Mouse (Mus musculus): ENCODE data around the gene Ankrd34a.

Ankrd34a gene

DNA sequence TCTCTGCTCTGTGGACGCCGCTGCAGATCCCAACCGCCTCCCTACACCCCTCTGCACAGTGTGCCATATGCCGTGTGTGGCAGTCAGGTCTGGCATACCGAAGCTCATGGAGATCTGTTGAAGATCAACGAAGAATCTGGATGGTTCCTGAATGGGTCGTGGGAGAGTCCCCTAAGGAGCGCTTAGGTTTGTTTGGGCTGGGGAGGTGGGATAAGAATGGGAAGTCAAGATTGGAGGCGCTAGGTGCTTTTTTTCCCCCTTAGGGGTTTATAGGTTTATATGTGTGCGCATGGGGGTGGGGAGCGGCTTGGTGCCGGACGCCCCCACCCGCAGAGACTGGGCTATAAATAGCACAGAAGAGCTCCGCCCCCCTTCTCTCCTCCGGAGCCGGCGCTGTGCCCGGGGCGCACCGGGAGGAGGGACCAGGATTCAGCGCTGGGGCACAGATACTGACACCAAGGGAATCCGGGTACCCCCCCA, at the start of gene Ankrd34a:
Gene Ankrd34a, plus strand, starts transcription at position 409 of the 480 bp plus-strand sequence.
- peak; percentile 62 for DNase-seq (ENCODE audit: low spot score)

DNA sequence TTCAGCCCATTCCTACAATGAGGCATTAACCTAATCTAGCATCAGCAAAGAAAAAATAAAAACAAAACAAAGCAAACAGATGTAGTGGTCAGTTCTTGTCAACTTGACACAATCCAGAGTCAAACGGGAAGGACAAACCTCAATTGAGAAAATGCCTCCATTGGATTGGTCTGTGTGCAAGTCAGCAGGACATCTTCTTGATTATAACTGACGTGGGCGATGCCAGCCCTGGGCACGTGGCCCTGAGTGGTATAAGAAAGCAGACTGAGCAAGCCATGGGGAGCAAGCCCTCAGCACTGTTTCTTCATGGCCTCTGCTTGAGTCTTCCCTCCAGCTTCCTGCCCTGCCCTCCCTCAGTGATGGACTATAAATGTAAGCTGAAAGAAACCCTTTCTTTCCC, 49.6 kb upstream of the Ankrd34a start:
- DNase-seq (ENCODE audit: low spot score), result no peak

DNA sequence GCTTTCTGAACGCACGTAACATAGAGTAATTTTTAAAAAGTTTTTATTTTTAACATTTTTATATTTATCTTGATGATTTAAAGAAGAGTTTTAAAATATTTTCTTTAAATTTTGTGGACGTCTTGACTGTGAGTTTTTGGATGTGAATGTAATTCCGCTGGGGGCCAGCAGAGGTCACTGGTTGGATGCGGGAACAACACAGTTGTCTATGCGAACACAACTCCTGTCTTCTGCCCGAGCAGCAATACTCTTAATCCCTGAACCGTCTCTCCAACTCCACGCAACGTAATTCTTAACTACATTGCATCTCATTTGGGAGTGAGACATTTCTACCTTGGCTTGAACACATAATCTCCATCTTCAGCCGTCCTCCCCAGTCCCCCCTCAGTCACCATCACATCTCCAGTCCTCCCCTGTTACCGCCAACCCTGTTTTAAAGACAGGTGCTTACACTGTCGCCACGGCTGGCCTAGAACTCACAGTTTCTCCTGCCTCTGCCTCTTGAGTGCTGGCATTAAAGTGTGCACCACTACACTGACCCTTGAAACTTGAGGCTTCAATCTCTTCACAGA, 49.0 kb upstream of the Ankrd34a start:
- peak; percentile 91 for DNase-seq (ENCODE audit: low spot score)

DNA sequence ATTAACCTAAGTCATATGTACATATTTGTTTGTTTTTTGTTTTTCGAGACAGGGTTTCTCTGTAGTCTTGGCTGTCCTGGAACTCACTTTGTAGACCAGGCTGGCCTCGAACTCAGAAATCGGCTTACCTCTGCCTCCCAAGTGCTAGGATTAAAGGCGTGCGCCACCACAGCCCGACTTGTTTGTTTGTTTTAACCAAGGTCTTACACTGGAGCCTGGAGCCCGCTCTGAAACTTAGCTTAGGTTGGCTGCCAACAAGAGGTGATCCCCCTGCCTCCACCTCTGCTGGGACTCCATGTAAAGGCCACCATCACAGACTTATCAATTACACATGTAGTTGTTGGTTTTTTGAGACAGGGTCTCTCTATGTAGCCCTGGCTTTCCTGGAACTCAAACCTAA, 47.6 kb upstream of the Ankrd34a start:
- DNase-seq (ENCODE audit: low spot score), result no peak

DNA sequence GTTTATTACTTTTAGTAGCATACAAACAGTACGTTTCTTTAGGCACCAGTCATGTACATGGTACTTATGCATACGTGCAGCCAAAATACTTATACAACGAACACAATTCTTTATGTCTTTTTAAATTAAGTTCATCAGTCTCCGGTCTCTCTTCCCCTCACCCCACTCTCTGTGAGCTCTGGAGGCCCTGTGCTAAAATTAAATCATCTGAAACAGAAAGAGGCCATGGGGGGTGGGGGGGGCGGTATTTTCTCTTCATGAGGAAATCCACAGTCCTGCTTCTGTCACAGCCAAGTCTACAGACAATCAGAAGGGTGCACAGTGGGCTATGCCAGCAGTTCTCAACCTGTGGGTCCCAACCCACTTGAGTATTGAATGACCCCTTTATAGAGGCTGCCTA, 47.1 kb upstream of the Ankrd34a start:
- DNase-seq (ENCODE audit: low spot score), result no peak

DNA sequence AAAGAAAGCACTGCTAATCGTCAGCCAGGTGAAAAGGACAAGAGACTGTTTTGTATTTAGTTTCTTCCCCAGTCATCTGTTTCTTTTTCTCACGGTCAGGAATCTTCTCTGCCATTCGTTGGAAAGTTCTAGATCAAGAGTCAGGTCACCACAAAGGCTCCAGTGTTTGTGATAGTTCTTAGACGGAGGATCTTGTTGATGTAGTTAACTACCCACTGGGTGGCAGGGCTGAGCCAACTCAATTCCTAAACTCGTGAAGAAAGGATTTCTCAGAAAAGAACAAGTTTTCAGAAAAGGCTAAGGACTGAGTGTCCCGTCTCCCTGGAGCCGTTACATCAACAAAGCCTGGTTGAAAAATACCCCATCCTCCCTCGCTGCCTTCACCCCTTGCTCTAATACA, 45.2 kb upstream of the Ankrd34a start:
- DNase-seq (ENCODE audit: low spot score), result peak; percentile 75

DNA sequence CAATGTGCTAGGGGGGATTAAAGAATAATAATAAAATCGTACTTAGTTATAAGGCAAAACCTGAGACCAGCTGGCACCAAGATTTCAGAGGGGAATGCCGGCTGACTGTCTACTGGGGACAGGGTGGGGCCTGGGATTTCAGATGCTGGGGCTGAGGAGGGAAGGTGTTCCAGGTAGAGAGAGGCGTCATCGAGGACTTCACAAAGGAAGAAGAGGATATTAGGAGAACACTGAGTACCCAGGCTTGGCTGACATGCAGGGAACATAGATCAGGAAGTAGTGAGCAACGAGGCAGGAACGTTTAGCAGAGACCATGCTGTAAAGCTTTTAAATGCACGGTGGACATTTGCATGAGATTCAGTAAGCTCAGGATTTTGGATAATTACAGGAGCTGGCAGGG, 44.5 kb upstream of the Ankrd34a start:
- no peak for DNase-seq (ENCODE audit: low spot score)

DNA sequence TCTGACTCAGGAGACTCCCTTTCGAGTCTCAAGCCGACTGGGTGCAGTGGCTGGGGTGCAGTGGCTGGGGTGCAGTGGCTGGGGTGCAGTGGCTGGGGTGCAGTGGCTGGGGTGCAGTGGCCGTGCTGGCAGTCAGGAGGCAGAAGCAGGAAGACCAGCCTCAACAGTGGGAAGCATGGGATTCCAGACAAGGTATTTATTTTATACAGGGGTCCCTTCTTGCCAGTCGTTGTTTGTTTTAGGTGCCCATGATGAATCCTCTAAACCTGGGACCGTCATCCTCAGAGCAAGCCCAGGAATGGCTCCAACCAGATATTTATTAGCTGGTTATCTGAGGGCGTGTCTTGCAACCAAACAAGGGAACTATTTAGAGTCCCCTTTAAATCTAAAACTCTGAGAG, 42.8 kb upstream of the Ankrd34a start:
- no peak for DNase-seq (ENCODE audit: low spot score)

DNA sequence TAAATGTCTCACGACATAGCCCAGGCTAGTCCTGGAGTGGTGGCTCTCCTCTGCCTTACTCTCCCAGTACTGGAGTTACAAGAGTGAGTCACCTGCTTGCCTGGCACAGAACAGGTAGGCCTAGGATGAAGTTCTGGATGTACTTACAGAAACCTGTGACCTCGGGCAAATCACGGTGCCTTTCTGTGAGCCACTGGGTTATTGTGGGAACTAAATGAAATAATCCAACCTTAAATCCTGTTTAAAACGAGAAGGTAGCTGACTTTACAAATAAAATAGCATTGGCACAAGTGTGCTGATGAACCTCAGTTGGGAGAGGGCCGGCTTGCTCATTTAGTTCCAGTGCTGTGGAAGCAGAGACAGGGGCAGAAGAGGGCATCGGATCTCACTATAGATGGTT, 42.2 kb upstream of the Ankrd34a start:
- DNase-seq (ENCODE audit: low spot score), result no peak

DNA sequence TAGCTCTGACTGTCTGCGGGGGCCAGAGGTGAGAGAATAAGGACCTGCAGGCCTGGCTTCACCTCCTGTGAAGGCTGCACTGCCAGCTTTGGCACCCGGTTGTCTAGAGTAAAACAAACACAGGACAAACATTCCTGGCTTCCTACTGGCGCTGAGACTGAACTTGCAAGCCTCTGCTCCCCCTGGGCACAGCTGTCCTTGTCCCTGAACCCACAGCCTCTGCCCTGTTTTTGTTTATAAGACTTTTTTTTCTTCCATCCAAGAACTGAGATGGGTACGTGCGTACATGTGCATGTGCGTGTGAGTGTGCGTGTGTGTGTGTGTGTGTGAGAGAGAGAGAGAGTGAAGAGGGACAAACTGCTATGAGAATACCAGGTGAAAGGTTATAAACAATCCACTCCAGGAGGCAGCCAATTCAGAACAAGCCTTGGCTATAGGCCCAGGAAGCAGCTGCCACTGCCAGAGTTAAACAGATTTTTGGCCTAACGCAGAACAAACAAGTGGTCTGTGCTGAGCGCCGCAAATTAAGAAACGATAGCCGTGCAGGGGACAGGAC, 41.3 kb upstream of the Ankrd34a start:
- DNase-seq (ENCODE audit: low spot score), result peak; percentile 77

DNA sequence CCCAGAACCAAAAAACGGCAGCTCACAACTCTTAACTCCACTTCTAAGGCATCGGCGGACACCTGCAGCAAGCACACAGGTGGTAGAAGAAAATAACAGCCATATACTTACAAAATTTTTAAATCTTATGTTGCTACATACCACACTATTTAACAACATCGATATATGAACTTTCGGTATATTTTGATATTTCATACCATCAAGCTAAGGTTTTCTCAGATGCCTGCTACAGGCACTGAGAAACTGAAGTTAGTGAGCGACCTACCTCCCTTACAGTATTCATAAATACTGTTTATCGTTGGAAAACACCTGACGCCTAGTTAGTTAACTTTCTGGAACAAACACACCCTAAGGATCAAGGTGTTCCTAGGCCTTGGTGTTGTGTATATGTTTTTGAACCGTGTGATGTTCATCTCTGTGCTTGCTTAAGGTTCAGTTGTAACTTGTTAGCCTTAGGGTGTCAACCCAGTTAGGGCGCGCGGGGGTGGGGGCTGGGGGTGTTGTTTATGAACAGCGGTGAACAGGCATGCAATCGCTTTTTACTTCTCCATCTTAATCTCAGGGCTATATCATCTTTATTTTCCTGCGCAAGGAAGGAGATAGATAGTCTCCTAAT, 40.3 kb upstream of the Ankrd34a start:
- DNase-seq (ENCODE audit: low spot score), result no peak

DNA sequence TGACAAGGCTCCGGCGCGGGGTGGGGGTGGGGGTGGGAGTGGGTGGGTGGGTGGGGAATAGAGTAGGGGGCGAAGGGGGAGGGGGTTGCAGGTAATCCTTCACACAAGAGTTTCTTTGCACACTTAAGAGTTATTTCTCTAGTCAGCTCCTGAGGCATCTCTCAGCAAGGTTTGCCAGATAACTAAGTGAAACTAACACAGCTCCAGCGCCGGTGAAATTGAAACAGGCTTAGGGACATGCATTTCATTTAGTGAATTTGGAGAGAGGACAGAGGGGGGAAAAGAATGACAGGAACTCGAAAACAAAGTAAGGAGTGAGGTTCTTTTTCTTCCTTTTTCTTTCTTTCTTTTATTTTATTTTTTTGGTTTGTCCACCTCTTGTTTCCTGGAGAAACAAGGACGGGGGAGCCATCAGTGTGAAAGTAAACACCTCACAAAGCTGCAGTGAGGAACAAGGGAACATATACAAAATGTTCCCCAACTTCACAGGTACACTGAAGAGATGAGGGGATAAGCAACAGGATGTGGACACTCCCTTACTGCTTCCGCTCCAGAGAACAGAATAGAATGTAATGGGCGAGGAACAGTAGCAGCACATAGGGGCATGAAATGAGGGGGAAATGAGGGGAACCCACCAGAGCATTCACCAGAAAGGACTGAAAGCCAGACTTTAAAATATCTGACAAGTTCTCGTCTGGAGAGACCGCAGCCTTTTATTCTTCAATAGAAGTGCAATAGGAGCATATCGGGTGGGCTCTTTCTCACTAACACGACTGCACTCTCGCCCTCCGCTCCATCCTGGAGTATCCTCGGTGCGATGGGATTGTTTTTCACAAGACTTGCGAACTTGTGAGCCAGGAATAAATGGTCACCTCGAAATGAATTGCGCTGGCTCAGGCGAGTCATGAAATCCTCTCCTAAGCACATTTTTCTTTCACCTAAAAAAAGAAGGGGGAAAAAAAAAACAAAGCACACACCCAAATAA, 39.5 kb upstream of the Ankrd34a start:
- no peak for DNase-seq (ENCODE audit: low spot score)

DNA sequence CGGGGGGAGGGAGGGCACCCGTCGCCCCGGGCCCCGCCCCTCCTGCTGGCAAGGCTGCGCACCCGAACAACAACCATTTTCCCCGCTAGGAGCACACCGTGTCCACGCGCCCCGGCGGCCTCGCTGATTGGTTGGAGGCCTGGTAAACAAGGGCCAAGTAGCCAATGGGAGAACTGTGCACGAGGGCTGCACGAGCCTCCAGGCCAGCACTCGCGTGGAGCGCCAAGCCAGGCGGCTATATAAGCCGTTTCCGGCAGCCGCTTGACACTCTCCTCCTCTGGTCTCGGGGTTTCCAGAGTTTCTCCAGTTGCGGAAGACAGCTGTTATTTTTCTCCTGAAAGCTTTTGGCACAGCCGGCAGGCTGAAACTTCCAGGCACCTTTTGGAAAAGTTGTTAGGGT, 38.7 kb upstream of the Ankrd34a start, which contains the start of gene Txnip:
Gene Txnip, plus strand, starts transcription at position 264 of the 400 bp plus-strand sequence.
- DNase-seq (ENCODE audit: low spot score), result peak; percentile 98

DNA sequence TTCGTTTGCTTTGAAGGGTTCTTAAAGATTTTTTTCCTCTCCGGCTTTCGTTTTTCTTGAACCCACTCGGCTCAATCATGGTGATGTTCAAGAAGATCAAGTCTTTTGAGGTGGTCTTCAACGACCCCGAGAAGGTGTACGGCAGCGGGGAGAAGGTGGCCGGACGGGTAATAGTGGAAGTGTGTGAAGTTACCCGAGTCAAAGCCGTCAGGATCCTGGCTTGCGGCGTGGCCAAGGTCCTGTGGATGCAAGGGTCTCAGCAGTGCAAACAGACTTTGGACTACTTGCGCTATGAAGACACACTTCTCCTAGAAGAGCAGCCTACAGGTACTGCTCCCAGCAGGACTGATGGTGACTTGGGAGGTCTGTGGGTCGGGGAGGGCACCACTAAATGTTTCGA, 38.3 kb upstream of the Ankrd34a start:
- DNase-seq (ENCODE audit: low spot score), result no peak

DNA sequence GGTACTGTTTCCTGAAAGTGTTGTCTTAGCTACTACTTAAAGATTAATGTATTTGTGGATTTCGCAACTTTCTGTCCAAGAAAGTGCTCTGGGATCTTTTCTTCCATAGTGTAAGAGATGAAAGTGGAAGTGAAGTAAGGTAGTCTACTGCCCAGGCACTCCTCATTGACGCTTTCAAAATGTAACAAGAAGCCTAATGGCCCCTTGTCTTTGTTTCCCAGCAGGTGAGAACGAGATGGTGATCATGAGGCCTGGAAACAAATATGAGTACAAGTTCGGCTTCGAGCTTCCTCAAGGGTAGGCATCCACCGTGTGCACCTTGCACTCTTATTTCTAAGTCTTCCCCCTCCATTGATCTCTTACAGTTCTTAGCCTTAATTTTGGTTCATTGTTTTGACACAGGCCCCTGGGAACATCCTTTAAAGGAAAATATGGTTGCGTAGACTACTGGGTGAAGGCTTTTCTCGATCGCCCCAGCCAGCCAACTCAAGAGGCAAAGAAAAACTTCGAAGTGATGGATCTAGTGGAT, 37.7 kb upstream of the Ankrd34a start:
- DNase-seq (ENCODE audit: low spot score), result no peak

DNA sequence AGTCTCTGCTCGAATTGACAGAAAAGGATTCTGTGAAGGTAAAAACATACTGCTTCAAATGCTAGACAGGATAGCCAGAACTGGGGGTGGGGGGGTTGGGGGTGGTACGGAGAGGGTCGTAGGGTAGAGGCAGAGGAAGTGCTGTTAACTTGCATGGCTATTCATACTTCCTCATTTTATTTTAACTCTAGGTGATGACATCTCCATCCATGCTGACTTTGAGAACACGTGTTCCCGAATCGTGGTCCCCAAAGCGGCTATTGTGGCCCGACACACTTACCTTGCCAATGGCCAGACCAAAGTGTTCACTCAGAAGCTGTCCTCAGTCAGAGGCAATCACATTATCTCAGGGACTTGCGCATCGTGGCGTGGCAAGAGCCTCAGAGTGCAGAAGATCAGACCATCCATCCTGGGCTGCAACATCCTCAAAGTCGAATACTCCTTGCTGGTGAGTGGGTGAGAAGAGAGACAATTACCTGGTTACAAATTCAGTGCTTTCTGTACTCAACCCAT, 37.0 kb upstream of the Ankrd34a start:
- DNase-seq (ENCODE audit: low spot score), result no peak

DNA sequence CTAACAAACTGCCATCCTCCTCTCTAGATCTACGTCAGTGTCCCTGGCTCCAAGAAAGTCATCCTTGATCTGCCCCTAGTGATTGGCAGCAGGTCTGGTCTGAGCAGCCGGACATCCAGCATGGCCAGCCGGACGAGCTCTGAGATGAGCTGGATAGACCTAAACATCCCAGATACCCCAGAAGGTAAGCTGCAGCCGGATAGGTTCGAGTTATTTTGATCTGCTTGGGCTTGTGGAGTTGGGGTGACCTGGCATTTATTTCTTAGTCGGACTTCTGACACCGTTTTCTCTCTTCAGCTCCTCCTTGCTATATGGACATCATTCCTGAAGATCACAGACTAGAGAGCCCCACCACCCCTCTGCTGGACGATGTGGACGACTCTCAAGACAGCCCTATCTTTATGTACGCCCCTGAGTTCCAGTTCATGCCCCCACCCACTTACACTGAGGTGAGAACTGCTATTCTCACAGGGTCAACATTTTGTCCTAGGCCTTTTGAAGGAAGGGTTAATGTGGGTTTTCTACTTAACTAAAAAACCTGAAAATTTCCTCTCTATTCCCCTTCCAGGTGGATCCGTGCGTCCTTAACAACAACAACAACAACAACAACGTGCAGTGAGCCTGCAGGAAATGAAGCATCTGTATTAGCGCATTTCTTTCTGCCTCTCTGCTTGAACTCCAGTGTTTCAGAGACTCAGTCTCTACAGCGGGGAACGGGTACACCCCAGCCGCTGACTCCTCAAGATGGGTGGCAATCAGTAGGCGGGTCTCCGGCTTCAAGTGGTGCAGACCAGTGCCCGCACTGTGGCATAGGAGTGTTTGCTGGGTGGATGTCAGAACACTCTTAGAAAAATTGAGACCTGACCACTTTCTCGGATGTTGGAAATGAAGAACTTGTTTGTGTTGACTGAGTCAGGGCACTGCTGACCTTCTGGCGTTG, 36.3 kb upstream of the Ankrd34a start:
- DNase-seq (ENCODE audit: low spot score), result no peak

DNA sequence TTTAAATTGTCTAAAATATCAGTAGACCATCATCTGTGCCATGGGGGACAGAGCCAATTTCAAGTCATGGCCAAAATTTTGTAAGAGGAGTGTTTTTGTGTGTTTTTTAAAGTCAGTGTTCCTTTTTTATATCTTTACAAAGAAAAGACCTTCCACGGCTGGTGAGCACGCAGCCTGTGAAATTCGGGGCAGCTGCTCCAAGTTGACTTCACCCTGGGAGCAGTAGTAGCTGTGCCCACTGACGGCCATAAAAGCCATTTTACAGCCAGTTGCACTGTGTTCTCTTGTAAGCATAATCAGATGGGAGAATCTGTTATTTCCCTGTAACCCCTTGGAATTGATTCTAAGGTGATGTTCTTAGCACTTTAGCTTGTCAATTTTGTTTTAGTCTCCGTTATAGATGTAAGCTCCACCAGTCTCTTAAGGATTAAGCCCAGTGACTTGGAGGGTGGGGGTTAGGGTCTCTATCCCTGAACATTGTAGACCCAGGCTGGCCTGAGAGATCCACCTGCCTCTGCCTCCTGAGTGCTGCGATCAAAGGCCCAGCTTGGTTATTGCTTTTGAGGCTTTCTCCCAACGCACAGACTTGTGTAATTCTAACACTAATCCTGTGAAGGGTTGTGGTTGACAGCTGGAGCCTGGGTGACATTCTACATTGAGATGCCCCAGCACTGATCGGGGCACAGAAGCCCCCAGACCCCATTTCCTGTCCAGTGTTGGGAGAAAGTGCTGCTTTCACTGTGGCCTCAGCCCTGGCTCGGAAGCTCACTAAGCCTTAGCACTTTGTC, 35.4 kb upstream of the Ankrd34a start:
- no peak for DNase-seq (ENCODE audit: low spot score)

DNA sequence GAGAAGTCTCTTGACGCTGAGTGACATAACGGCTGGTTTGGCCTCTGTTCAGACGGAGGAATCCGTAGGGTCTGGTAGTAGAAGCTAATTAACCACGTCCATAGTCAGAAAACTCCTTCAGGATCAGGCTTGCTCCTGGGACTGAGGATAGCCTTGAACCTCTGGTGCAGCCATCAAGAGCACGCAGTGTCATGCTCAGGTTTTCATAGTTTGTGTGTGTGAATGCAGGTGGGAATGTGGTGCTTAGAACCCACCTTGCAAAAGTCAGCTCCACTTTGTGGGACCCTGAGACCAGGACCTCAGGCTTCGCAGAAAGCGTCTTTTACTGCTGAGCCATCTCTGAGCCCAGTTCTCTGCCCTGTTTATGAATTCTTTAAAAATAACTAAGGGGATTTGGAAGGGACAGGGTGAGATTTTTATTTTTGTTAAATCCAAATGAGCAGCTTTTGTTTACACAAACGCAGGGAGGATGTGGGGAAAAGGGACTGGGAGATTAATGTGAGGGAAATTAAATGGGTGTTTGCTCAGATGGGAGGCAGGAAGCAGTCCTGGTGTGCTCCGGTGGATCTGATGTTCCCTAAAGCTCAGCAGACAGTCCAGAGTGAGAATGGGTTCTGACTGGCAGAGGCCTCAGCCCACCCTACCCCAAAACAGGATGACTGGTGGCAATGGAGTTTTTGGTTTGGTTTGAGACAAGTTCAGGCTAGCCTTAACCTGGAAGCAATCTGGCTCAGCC, 34.3 kb upstream of the Ankrd34a start:
- DNase-seq (ENCODE audit: low spot score), result no peak

All from testis, postnatal 10 days (tissue).